Mouse (Mus musculus) lung, postnatal 0 days (tissue): ENCODE data around the gene Tns4.

Experiments used
- CTCF ChIP-seq: IDR thresholded peaks from 2 replicates; pipeline ENCODE4 v1.5.1; 2016; ENCODE audit warnings: antibody characterized with exemption, mild to moderate bottlenecking
- EP300 ChIP-seq: IDR thresholded peaks from 2 replicates; pipeline ENCODE4 v1.6.1; 2016; ENCODE audit warnings: antibody characterized with exemption, mild to moderate bottlenecking, control low read depth

- TF ChIP-seq CTCF, result no peak
- TF ChIP-seq EP300, result no peak
These were observed 12.3 kb downstream of the Tns4 start for GRCm38 (mm10) chr11:99076744-99077319.
